Mouse (Mus musculus) erythroblast, embryonic 14.5 days (primary cell): ENCODE measurements around the gene Nav2.

ENCODE experiments used
- GATA1 ChIP-seq: IDR thresholded peaks from 2 replicates; pipeline ENCODE4 v1.6.1; 2012; ENCODE audit warnings: low read length, inconsistent platforms, mixed read lengths
- TAL1 ChIP-seq: IDR thresholded peaks from 3 replicates; pipeline ENCODE4 v1.6.1; 2012; ENCODE audit warnings: low read length, inconsistent platforms, mixed read lengths

DNA sequence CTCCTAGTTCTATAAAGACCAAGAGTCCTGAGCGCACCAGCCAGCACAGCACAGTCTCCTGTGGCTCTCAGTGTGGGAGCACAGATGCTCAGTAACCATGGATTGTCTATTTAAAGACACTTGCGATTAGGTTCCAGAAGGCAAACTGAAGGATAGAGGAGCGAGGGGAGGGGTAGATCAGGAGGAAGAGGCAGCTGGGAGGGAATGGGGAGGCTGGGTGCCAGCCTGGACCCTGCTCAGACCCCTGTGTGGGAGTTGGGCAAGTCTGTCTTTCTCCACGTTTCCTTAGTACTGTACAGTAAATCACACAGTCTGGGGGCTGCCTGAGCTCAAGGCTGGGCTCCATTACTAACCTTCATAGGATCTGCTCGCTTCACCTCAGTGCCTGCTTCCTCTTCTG lies 243.8 kb downstream of the Nav2 start:
- TF ChIP-seq TAL1 (no peak), GATA1 (no peak)
